Mouse (Mus musculus) forebrain, embryonic 16.5 days (tissue): ENCODE data around the gene Sesn2. TPM values are rescaled to one million over a fixed set of nuclear protein-coding genes. Genes with fewer than 3 reads are reported as not detected.

Experiments used
- ATAC-seq: fragments of 200-750 bp; cut with Nextera tagmentation; 2 replicates; pipeline ENCODE4 v1.8.0; 2017; ENCODE audit warnings: mild to moderate bottlenecking, moderate library complexity
- H3K27ac ChIP-seq: fragments of 300-500 bp; sonication (generic); 2 replicates; pipeline ENCODE4 v1.5.1; 2014; ENCODE audit warnings: low read length, control low read depth
- H3K27me3 ChIP-seq: fragments of 300-500 bp; sonication (generic); replicated peaks from 2 replicates; pipeline ENCODE4 v1.6.1; 2014; ENCODE audit warnings: low read length; ENCODE audit not compliant: control insufficient read depth, insufficient read depth
- H3K36me3 ChIP-seq: fragments of 300-500 bp; sonication (generic); 2 replicates; pipeline ENCODE4 v1.6.1; 2014; ENCODE audit not compliant: control insufficient read depth, insufficient read depth
- H3K4me1 ChIP-seq: fragments of 300-500 bp; sonication (generic); replicated peaks from 2 replicates; pipeline ENCODE4 v1.6.1; 2014; ENCODE audit warnings: low read length; ENCODE audit not compliant: control insufficient read depth, insufficient read depth
- H3K4me2 ChIP-seq: fragments of 300-500 bp; sonication (generic); 2 replicates; pipeline ENCODE4 v1.6.1; 2014; ENCODE audit warnings: mild to moderate bottlenecking, low read length, control low read depth
- H3K4me3 ChIP-seq: fragments of 300-500 bp; sonication (generic); replicated peaks from 2 replicates; pipeline ENCODE4 v1.5.1; 2014; ENCODE audit warnings: mild to moderate bottlenecking, low read length, control low read depth
- H3K9ac ChIP-seq: fragments of 300-500 bp; sonication (generic); replicated peaks from 2 replicates; pipeline ENCODE4 v1.6.1; 2014; ENCODE audit warnings: low read depth, low read length, control low read depth
- H3K9me3 ChIP-seq: fragments of 300-500 bp; sonication (generic); 2 replicates; pipeline ENCODE4 v1.6.1; 2016; ENCODE audit warnings: low read length; ENCODE audit not compliant: control insufficient read depth
- WGBS: fragments of 180-500 bp; shearing (Covaris S2); extraction: QIAGEN DNeasy Blood & Tissue Kit; methylation state at CpG from one replicate; pipeline ENCODE4 v1.1.7; 2014; 5-methylcytosine and 5-hydroxymethylcytosine counted together
- polyA plus RNA-seq: library from polyadenylated mRNA; unstranded; fragments of >200 nt; fragmentation: Nextera tagmentation; extraction: Ambion mirVana; gene quantifications from 2 replicates; pipeline ENCODE4 v1.2.1, GENCODE M21; 2015

The Sesn2 gene
- polyA plus RNA-seq, 1 experiment from 2014 or later = 8.3 TPM

DNA sequence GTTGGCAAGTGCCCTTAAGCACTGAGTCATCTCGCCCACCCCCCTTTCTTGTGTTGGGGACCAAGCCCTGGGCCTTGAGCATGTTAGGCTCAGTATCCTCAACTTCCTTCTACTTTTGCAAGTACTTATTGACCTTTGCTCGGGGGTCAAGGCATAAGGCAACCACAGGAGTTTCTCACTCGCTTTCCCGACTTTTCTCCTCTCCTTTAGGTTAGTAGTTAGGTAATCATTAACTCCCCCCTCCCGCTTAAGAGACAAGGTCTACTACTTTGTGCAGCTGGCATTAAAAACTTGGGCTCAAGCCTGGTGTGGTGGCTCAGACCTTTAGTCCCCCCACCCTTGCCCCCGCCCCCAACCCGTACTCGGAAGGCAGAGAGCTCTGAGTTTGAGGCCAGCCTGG, 7.8 kb upstream of the Sesn2 start:
- Histone ChIP-seq H3K4me2 (no peak overlapping the region), H3K9me3 (no peaks in the 10 kb centered on the region), H3K9ac (no peak overlapping the region), H3K4me3 (no peak overlapping the region), H3K27me3 (no peaks in the 10 kb centered on the region), H3K4me1 (peaks cover 8% of the 10 kb centered on the region), H3K36me3 (no peaks in the 10 kb centered on the region), H3K27ac (no peak overlapping the region)
- ATAC-seq = no peak
- WGBS = 81% methylated on average over 8 of the region's 8 CpGs

DNA sequence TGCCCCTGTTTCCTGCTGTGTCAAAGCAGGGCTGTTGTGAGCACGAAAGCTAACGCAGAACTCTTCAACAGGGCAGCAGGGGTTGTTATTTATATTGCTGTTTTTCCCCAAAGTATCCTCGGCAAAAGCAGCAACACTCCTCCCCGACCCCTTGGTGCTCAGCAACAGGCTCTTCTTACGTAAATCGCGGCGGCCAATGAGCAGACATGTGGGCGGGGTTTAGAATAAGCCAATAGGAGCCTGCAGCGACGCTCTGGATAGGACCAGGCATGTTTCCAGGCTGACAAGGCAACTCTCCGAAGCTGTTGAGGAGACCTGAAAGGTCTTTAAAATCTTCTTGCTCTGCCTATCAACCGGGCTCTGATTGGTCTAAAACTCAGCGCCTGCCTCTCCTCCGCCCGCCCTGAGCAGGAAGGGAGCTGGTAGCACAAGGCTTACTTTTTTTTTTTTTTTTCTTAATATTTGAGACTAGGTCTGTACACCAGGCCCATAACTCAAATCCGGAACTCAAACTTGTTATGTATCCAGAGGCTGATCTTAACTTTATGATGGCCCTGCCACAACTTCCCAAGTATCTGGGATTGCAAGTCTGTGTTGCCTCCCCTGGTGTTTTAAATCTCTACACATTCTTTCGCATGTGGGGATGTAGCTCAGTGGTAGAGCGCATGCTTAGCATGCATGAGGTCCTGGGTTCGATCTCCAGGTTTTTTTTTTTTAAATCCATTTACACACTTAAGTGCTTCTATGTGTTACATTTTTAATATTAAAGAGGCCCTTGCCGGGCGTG, 5.3 kb upstream of the Sesn2 start:
- ATAC-seq = peak; percentile 95

DNA sequence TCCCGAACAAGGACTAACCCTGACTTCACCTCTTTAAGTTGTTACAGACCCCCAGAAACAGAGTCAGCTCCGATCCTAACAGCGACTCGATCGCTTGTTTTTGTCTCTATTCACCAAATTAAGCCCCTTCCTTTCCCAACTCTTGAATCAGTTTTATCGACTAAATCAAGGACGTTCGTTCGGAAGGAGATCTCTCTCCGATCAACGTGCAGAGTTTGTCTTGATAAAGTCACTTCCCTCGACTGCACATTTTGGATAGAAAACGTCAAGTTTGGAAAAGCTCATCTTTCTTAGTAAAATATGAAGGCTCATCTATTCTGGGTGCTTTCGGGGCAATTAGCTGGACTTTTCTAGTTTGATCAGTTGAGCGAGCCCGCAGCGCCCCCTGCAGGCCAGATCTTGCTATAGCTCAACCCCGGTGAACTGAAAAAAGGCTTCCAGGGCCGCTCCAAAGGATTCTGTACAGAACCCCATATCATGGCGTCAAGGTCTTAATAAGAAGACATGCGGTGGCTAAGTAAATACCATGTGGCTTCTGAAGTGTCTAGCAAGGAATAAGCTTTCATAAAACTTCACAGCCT, 4.3 kb upstream of the Sesn2 start:
- Histone ChIP-seq H3K4me2 (peak overlapping the region; percentile 88), H3K4me3 (peak overlapping the region; percentile 47)
- under 1% methylated on average over 21 of the region's 21 CpGs for WGBS

More for the DNA sequence above, 5.3 kb upstream of the Sesn2 start:
- Histone ChIP-seq H3K27ac (0 out of 2 replicates have a peak overlapping the region, but pooled peaks have one; percentile 23), H3K4me3 (peak overlapping the region; percentile 47), H3K9ac (no peak overlapping the region), H3K9me3 (no peaks in the 10 kb centered on the region), H3K4me2 (peak overlapping the region; percentile 88), H3K4me1 (peaks cover 8% of the 10 kb centered on the region), H3K36me3 (no peaks in the 10 kb centered on the region), H3K27me3 (no peaks in the 10 kb centered on the region)
- WGBS = 19% methylated on average over 22 of the region's 22 CpGs

DNA sequence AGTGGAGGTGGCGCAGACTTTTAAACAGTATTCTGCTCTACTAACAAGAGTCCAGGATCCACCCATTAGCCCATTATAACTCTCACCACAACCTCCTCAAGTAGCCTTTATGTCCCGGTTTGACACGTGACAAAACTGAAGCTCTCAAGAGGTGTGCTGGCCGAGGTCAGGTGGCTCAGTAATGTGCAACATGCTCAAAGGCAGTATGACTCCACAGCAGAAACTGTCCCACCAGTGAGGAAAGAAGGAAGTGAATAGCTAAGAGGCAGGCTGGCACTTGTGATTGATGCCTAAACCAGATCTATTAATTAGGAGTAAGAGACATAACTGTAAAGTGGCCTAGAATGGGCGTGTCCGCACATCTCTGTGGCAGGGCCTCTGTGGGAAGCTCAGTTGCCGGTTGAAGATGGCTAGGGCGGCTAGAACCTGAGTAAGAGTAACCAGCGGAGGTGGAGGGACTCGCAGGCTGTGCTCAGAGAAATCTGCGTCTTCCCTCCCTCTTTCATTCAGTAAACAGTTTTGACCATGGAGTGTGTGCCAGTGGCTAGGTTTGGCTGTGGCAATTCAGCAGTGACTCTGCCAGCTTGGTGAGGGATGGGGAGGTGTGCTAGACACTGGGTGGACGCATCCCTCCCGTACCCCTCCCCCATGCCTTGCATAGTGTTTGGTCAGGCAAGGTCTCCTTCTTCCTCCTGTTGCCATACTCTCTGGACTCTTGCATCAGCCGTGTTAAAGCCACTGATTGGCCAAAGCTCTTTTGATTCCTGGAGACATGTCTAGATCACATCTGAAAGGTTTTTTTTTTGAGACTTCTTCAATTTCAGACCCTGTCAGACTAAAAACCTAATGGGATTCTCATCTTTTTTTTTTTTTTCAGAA, 3.3 kb upstream of the Sesn2 start:
- ATAC-seq = no peak
- no peak overlapping the region for H3K4me3 ChIP-seq
- WGBS = 26% methylated on average over 14 of the region's 14 CpGs
- H3K4me1 ChIP-seq = peaks cover 14% of the 10 kb centered on the region
- H3K9me3 ChIP-seq = no peaks in the 10 kb centered on the region
- no peak overlapping the region for H3K4me2 ChIP-seq
- no peaks in the 10 kb centered on the region for H3K27me3 ChIP-seq
- H3K36me3 ChIP-seq = no peaks in the 10 kb centered on the region
- no peak overlapping the region for H3K9ac ChIP-seq
- no peak overlapping the region for H3K27ac ChIP-seq

More for the DNA sequence above, 4.3 kb upstream of the Sesn2 start:
- Histone ChIP-seq H3K4me1 (peaks cover 8% of the 10 kb centered on the region), H3K9ac (no peak overlapping the region), H3K9me3 (no peaks in the 10 kb centered on the region), H3K27ac (no peak overlapping the region), H3K36me3 (no peaks in the 10 kb centered on the region), H3K27me3 (no peaks in the 10 kb centered on the region)
- ATAC-seq = peak; percentile 18; the same call in 1 of the 2 replicates

DNA sequence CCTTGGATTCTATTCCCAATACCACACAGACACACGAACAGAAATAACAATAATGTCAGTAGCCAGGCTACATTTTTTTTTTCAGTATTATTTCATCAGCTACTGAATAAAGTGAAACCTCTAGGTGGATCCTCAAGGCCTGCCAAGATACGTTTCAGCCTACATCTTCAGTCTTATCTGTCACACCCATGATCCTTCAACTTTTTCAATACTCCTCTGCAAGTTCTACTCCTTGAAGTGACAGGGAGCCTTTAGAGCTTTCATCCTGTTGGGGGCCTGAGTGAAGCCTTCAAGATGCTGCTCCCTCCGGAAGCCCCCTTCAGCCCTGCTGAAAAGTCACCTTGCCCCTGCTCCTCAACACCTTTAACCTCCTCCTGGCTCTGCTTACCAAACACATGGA, 1.8 kb upstream of the Sesn2 start:
- ATAC-seq = no peak
- Histone ChIP-seq H3K4me1 (peaks cover 14% of the 10 kb centered on the region), H3K36me3 (no peaks in the 10 kb centered on the region)

DNA sequence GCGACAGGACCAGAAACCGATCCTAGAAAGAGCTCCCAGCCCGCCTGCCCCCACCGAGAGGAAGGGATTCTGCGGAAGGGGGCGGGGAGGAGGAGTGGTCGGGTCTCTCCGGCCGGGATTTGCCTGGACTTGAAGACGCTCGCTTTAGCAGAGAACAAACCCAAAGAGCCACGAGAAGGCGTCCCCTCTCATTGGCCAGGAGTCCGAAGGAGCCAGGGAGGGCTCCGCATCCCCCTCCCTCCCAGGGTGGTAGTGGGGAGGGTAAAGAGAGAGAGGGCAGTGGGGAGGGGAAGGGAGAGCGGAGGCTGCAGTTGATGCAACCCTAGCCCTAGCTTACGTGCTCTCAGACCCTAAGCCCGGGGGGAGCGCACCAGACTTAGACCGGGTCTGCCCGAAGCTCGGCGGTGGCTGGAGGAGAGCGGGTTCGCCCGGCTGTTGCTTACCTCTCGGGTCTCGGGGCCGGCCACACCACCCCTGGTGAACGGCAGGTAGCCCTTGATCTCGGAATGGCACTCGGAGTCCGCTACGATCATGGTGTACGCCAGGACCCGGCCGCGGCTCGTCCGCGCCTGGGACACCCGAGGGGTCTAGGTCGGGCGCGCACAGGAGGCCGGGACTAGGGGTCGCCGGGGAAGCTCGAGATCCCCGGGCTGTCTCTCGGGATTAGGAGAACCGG, 542 bp downstream of the Sesn2 start:
- H3K9me3 ChIP-seq = no peaks in the 10 kb centered on the region
- peak overlapping the region; percentile 64 for H3K9ac ChIP-seq
- ATAC-seq = peak; percentile 64
- H3K27ac ChIP-seq = peak overlapping the region; percentile 56
- H3K4me3 ChIP-seq = peak overlapping the region; percentile 59
- H3K4me1 ChIP-seq = peaks cover 6% of the 10 kb centered on the region
- under 1% methylated on average over 52 of the region's 52 CpGs for WGBS
- no peaks in the 10 kb centered on the region for H3K36me3 ChIP-seq
- H3K4me2 ChIP-seq = peak overlapping the region; percentile 93
- no peaks in the 10 kb centered on the region for H3K27me3 ChIP-seq

More for the DNA sequence above, 1.8 kb upstream of the Sesn2 start:
- no peaks in the 10 kb centered on the region for H3K27me3 ChIP-seq
- H3K27ac ChIP-seq = no peak overlapping the region
- H3K4me3 ChIP-seq = no peak overlapping the region
- no peak overlapping the region for H3K4me2 ChIP-seq
- 78% methylated on average over 3 of the region's 3 CpGs for WGBS
- H3K9ac ChIP-seq = no peak overlapping the region
- no peaks in the 10 kb centered on the region for H3K9me3 ChIP-seq

DNA sequence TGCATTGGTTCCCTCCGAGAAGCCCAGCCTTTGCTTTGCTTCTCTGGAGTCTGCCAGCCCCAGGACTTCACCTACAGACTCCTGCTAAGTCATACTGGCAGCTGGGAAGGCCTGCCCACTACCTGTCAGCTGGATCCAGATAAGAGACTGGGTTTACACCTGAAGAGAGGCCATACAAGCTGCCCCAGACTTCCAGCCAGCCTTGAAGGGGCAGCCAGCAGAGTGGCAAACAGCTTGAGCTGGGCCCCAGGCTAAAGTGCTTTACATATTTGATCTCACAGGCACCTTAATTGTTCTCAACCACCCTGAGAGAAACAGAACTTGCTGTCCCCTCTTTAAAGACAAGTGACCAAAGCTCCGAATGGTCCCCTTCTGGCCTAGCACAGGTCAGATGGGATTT, 3.1 kb downstream of the Sesn2 start:
- no peaks in the 10 kb centered on the region for H3K27me3 ChIP-seq
- no peak overlapping the region for H3K4me2 ChIP-seq
- no peak overlapping the region for H3K9ac ChIP-seq
- H3K9me3 ChIP-seq = no peaks in the 10 kb centered on the region
- H3K4me3 ChIP-seq = no peak overlapping the region
- H3K4me1 ChIP-seq = peaks cover 6% of the 10 kb centered on the region
- WGBS = 44% methylated on average over 2 of the region's 2 CpGs
- no peaks in the 10 kb centered on the region for H3K36me3 ChIP-seq
- no peak overlapping the region for H3K27ac ChIP-seq
- ATAC-seq = no peak

DNA sequence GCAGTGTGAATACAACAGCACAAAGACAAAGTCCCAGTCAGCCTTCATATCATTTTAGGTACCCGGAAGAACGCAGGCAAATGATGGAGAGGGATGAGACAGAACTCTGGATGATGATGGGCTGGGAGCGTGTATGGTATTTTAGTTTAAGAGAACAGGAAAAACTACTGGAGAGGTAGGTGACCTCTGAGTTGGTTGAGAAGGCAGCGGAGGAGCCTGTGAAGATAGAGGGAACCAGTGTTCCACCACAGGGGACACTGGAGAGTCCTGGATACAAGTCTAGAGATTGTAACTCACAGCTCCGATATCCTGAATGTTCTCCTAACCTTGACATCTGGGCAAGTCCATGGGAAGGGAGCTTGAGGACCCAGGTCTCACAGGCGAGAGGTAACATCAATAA, 4.1 kb downstream of the Sesn2 start:
- H3K9ac ChIP-seq = no peak overlapping the region
- ATAC-seq = no peak
- H3K4me2 ChIP-seq = no peak overlapping the region
- WGBS = 73% methylated on average over 6 of the region's 6 CpGs
- no peak overlapping the region for H3K27ac ChIP-seq
- H3K4me1 ChIP-seq = peaks cover 6% of the 10 kb centered on the region
- H3K9me3 ChIP-seq = no peaks in the 10 kb centered on the region
- H3K36me3 ChIP-seq = no peaks in the 10 kb centered on the region
- no peaks in the 10 kb centered on the region for H3K27me3 ChIP-seq
- no peak overlapping the region for H3K4me3 ChIP-seq
